Mouse (Mus musculus): ENCODE measurements at regions not wholly inside any gene's neighbourhood (a gene's known extent, or its start where the extent isn't known, plus 50 kb on each side); places are given as distances from the start of the nearest gene placed in this dataset.

DNA sequence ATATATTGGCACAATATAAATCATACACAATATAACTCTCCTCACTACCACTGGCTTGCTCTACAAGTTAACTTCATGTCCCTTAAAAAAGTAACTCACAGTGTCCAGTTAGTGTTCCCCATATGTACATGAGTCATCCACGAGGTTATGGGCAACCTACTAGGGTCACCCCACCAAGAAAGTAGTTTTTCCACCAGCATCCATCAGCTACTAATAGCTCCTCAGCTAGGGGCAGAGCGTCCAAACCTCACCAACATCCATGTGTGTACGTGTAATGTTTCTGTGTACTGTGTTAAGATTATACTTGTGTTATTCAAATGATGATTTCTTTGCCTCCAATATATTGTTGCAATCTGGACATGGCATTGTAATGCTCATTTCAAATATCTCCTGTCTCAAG, 264.7 kb upstream of the 9630041A04Rik start:
- H3K27me3 ChIP-seq (ENCODE audit: control insufficient read depth, insufficient read depth, low read length): no peaks in the 10 kb centered on the region
- H3K4me3 ChIP-seq (ENCODE audit: low read depth, low read length): no peak overlapping the region
- H3K36me3 ChIP-seq (ENCODE audit: control insufficient read depth, insufficient read depth, low read length): no peaks in the 10 kb centered on the region
- no peak for ATAC-seq (ENCODE audit: low read depth)
- H3K4me1 ChIP-seq (ENCODE audit: control insufficient read depth, insufficient read depth, low read length): no peaks in the 10 kb centered on the region
- WGBS: 84% methylated on average over 3 of the region's 3 CpGs
- no peaks in the 10 kb centered on the region for H3K9me3 ChIP-seq (ENCODE audit: control insufficient read depth, low read length)
- no peak overlapping the region for H3K27ac ChIP-seq (ENCODE audit: low read depth, low read length)
- H3K9ac ChIP-seq (replicated peaks; ENCODE audit: low read depth, low read length): no peak overlapping the region
- H3K4me2 ChIP-seq (ENCODE audit: low read depth, low read length): no peak overlapping the region

DNA sequence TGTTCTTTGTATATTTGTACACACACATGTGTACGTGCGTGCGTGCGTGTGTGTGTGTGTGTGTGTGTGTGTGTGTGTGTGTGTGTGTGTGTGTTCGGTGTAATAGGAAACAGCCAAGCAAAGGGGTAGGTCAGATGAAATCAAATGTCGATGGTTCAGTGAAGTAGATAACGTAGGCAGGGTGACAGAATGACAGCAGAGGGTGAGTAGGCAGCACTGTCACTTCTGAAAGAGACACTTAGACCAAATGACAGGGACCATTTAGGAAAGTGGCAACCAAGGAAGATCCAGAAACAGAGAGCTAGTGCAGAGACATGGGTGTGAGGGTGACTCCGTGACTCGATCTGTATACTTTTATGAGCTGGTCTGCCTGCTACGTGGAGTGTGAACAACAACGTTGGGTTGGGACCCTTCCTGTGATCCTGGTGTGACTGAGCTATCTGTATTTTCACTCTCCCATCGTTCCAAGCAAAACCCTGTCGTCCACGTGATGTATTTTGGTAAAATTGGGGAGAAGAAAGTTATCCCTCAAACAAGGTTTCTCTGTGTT, 266.5 kb upstream of the 9630041A04Rik start:
- ATAC-seq (ENCODE audit: low read depth): no peak
- Histone ChIP-seq H3K27ac (ENCODE audit: low read depth, low read length) (no peak overlapping the region), H3K4me1 (ENCODE audit: control insufficient read depth, insufficient read depth, low read length) (no peaks in the 10 kb centered on the region), H3K4me3 (ENCODE audit: low read depth, low read length) (no peak overlapping the region), H3K27me3 (ENCODE audit: control insufficient read depth, insufficient read depth, low read length) (no peaks in the 10 kb centered on the region), H3K9me3 (ENCODE audit: control insufficient read depth, low read length) (no peaks in the 10 kb centered on the region), H3K4me2 (ENCODE audit: low read depth, low read length) (no peak overlapping the region), H3K9ac (replicated peaks; ENCODE audit: low read depth, low read length) (no peak overlapping the region), H3K36me3 (ENCODE audit: control insufficient read depth, insufficient read depth, low read length) (no peaks in the 10 kb centered on the region)
- WGBS: 85% methylated on average over 14 of the region's 14 CpGs

DNA sequence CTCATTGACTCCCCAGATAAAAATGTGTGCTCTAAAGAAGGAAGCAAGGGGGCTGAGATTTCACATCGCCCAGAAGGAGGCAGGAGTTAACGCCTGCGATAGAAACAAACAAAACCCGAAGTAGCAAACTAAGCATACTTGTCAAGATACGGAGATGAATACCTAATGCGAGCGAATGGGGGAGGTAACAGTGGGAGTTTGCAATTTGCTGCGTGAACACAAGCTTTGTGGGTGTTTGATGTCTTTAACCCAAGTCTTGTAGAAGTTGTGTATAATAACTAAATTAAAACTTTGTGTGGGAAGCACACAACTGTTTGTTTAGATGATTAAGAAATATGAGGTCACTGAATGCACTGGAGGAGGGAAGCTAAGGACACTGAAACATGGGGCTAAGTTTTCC, 269.0 kb upstream of the 9630041A04Rik start:
- Histone ChIP-seq H3K4me3 (ENCODE audit: low read depth, low read length) (no peak overlapping the region), H3K27me3 (ENCODE audit: control insufficient read depth, insufficient read depth, low read length) (no peaks in the 10 kb centered on the region), H3K4me1 (ENCODE audit: control insufficient read depth, insufficient read depth, low read length) (no peaks in the 10 kb centered on the region), H3K36me3 (ENCODE audit: control insufficient read depth, insufficient read depth, low read length) (no peaks in the 10 kb centered on the region), H3K9me3 (ENCODE audit: control insufficient read depth, low read length) (no peaks in the 10 kb centered on the region), H3K4me2 (ENCODE audit: low read depth, low read length) (no peak overlapping the region), H3K9ac (replicated peaks; ENCODE audit: low read depth, low read length) (no peak overlapping the region), H3K27ac (ENCODE audit: low read depth, low read length) (no peak overlapping the region)
- 86% methylated on average over 8 of the region's 8 CpGs for WGBS
- ATAC-seq (ENCODE audit: low read depth): no peak

DNA sequence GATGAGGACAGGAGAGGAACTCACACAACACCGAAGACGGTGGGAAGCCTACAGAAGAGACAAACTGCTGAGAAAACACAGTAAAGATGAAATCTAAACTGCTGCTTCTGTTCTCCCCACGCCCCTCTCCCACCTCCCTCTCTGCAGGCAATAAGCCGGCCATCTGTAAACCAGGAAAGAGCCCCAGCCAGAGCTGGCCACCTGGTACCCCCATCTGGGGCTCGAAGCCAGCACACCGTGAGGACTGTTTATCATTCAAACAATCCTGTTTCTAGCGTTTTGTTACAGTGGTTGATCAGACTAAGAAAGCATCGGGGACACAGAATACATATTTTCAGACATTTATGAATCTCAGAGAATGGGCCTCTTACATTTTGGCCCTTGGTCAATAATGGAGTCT, 270.0 kb upstream of the 9630041A04Rik start:
- WGBS: 54% methylated on average over 8 of the region's 8 CpGs
- ATAC-seq (ENCODE audit: low read depth): no peak
- Histone ChIP-seq H3K27ac (ENCODE audit: low read depth, low read length) (no peak overlapping the region), H3K36me3 (ENCODE audit: control insufficient read depth, insufficient read depth, low read length) (no peaks in the 10 kb centered on the region), H3K4me1 (ENCODE audit: control insufficient read depth, insufficient read depth, low read length) (no peaks in the 10 kb centered on the region), H3K4me2 (ENCODE audit: low read depth, low read length) (no peak overlapping the region), H3K9ac (replicated peaks; ENCODE audit: low read depth, low read length) (no peak overlapping the region), H3K4me3 (ENCODE audit: low read depth, low read length) (no peak overlapping the region), H3K9me3 (ENCODE audit: control insufficient read depth, low read length) (no peaks in the 10 kb centered on the region), H3K27me3 (ENCODE audit: control insufficient read depth, insufficient read depth, low read length) (no peaks in the 10 kb centered on the region)

DNA sequence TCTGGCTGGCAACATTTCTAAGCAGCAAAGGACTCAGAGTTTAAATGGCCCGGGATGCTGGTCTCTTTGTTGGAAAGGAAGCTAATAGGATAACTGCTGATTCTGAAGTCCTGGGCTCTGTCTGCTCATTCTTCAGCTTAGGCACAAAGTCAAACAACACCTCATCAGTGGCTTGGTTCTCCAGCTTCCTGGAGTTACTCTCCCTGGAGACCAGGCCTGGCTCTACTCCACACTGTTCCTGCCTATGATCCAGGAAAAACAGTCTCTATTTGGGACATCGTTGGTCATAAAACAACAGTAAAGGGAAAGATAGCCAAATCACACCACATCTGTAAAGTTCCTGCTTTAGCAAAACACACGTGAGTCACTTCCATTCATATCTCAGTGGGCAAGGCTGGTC, 271.3 kb upstream of the 9630041A04Rik start:
- H3K4me2 ChIP-seq (ENCODE audit: low read depth, low read length): no peak overlapping the region
- H3K27ac ChIP-seq (ENCODE audit: low read depth, low read length): no peak overlapping the region
- H3K4me3 ChIP-seq (ENCODE audit: low read depth, low read length): no peak overlapping the region
- 88% methylated on average over 3 of the region's 3 CpGs for WGBS
- H3K9ac ChIP-seq (replicated peaks; ENCODE audit: low read depth, low read length): no peak overlapping the region
- H3K4me1 ChIP-seq (ENCODE audit: control insufficient read depth, insufficient read depth, low read length): no peaks in the 10 kb centered on the region
- no peaks in the 10 kb centered on the region for H3K9me3 ChIP-seq (ENCODE audit: control insufficient read depth, low read length)
- H3K27me3 ChIP-seq (ENCODE audit: control insufficient read depth, insufficient read depth, low read length): no peaks in the 10 kb centered on the region
- ATAC-seq (ENCODE audit: low read depth): no peak
- no peaks in the 10 kb centered on the region for H3K36me3 ChIP-seq (ENCODE audit: control insufficient read depth, insufficient read depth, low read length)

DNA sequence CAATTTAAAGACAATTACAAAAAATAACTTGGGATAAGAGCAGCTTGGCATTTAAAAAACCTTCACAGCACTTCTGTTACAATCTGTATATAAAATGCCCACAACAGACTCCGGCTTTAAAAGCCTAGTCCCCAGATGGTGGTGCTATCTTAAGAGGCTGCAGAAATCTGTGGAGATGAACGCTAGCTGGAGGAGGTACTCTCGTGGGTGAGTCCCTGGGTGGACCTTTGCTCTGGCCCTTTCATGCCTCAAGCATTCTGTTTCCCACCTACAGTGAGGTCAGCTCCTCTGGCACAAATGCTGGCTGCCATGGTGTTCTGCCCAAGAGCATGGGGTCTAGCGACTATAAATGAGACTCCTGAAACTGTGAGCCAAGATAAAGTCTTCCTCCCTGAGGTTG, 280.6 kb upstream of the 9630041A04Rik start:
- Histone ChIP-seq H3K9ac (replicated peaks; ENCODE audit: low read depth, low read length) (no peak overlapping the region), H3K36me3 (ENCODE audit: control insufficient read depth, insufficient read depth, low read length) (no peaks in the 10 kb centered on the region), H3K4me2 (ENCODE audit: low read depth, low read length) (no peak overlapping the region), H3K4me3 (ENCODE audit: low read depth, low read length) (no peak overlapping the region), H3K27ac (ENCODE audit: low read depth, low read length) (no peak overlapping the region), H3K9me3 (ENCODE audit: control insufficient read depth, low read length) (no peaks in the 10 kb centered on the region), H3K4me1 (ENCODE audit: control insufficient read depth, insufficient read depth, low read length) (no peaks in the 10 kb centered on the region), H3K27me3 (ENCODE audit: control insufficient read depth, insufficient read depth, low read length) (no peaks in the 10 kb centered on the region)
- no peak for ATAC-seq (ENCODE audit: low read depth)
- WGBS: 88% methylated on average over 4 of the region's 4 CpGs

DNA sequence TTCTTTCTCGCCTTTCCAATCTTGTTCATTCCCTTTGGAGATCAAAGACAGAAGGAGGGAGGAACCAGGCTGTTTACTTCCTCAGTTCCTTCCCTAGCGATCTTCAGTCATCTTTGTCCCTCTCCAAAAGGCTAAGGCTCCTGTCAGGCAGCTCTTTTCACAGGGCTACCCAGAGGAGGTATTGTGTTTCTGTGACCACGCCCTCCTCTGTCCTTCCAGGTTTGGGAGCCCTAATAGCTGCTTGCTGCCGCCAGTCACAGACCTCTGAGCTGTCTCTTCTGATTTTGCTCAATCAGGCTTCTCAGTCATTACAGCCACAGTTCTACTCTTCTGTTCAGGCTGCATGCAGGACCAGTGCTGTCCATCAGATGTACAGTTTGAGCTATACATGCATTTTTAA, 290.9 kb upstream of the 9630041A04Rik start:
- H3K27me3 ChIP-seq (ENCODE audit: control insufficient read depth, insufficient read depth, low read length): no peaks in the 10 kb centered on the region
- no peaks in the 10 kb centered on the region for H3K4me1 ChIP-seq (ENCODE audit: control insufficient read depth, insufficient read depth, low read length)
- H3K4me2 ChIP-seq (ENCODE audit: low read depth, low read length): no peak overlapping the region
- no peak overlapping the region for H3K4me3 ChIP-seq (ENCODE audit: low read depth, low read length)
- H3K9ac ChIP-seq (replicated peaks; ENCODE audit: low read depth, low read length): no peak overlapping the region
- H3K27ac ChIP-seq (ENCODE audit: low read depth, low read length): no peak overlapping the region
- ATAC-seq (ENCODE audit: low read depth): no peak
- no peaks in the 10 kb centered on the region for H3K36me3 ChIP-seq (ENCODE audit: control insufficient read depth, insufficient read depth, low read length)
- whole genome bisulfite sequencing: 5% methylated on average over 4 of the region's 4 CpGs
- no peaks in the 10 kb centered on the region for H3K9me3 ChIP-seq (ENCODE audit: control insufficient read depth, low read length)

DNA sequence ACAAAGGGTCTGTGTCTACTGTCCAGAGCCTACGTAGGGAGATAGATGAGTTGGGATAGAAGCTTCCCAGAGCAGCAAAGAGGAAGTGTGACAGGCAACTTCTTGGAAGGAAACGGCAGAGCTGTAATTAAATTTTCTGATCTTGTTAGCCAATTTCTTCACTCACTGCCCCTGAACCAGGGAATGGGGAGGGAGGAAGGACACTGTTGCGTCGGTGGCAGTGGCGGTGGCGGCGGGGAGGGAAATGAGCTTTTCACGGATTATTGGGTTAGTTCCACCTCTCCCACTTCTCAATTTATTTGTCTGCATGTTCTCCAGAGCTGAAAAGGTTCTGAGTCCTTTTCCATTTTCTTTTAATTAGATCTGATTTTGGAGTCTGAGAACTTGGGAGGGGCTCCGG, 298.4 kb upstream of the 9630041A04Rik start:
- H3K27me3 ChIP-seq (ENCODE audit: control insufficient read depth, insufficient read depth, low read length): no peaks in the 10 kb centered on the region
- H3K4me2 ChIP-seq (ENCODE audit: low read depth, low read length): no peak overlapping the region
- no peak for ATAC-seq (ENCODE audit: low read depth)
- no peaks in the 10 kb centered on the region for H3K36me3 ChIP-seq (ENCODE audit: control insufficient read depth, insufficient read depth, low read length)
- WGBS: 74% methylated on average over 9 of the region's 9 CpGs
- H3K9ac ChIP-seq (replicated peaks; ENCODE audit: low read depth, low read length): no peak overlapping the region
- no peaks in the 10 kb centered on the region for H3K9me3 ChIP-seq (ENCODE audit: control insufficient read depth, low read length)
- no peaks in the 10 kb centered on the region for H3K4me1 ChIP-seq (ENCODE audit: control insufficient read depth, insufficient read depth, low read length)
- no peak overlapping the region for H3K4me3 ChIP-seq (ENCODE audit: low read depth, low read length)
- H3K27ac ChIP-seq (ENCODE audit: low read depth, low read length): no peak overlapping the region

DNA sequence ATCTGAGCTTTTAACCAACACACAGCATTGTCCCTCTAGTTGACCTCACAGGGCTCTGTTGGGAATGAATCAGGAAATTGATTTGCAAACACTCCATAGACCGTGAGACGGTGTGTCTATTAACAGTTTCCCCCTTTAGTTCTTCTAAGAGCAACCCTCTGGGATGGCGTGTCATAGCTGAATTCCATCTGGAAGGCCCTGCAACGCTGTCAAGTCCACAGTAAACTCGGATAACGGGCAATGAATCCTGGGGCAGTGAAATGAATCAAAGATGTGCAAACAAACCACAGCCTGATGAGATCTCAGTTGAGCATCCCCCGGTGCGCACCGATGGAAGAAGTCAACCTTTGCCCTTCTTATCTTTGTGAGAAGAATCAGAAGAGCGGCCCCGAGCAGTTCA, 302.3 kb upstream of the 9630041A04Rik start:
- H3K9me3 ChIP-seq (ENCODE audit: control insufficient read depth, low read length): no peaks in the 10 kb centered on the region
- H3K4me1 ChIP-seq (ENCODE audit: control insufficient read depth, insufficient read depth, low read length): no peaks in the 10 kb centered on the region
- no peak overlapping the region for H3K9ac ChIP-seq (replicated peaks; ENCODE audit: low read depth, low read length)
- H3K27me3 ChIP-seq (ENCODE audit: control insufficient read depth, insufficient read depth, low read length): no peaks in the 10 kb centered on the region
- H3K27ac ChIP-seq (ENCODE audit: low read depth, low read length): no peak overlapping the region
- ATAC-seq (ENCODE audit: low read depth): no peak
- no peak overlapping the region for H3K4me3 ChIP-seq (ENCODE audit: low read depth, low read length)
- H3K4me2 ChIP-seq (ENCODE audit: low read depth, low read length): no peak overlapping the region
- WGBS: 86% methylated on average over 11 of the region's 11 CpGs
- no peaks in the 10 kb centered on the region for H3K36me3 ChIP-seq (ENCODE audit: control insufficient read depth, insufficient read depth, low read length)

Data from neural tube, embryonic 14.5 days (tissue).